Mouse (Mus musculus) thymus, adult 2 months (tissue): ENCODE results near the gene Slc18a3. TPM values are rescaled to one million over a fixed set of nuclear protein-coding genes. Genes with fewer than 3 reads are reported as not detected.

Source experiments
- DNase-seq: peaks from one replicate; pipeline ENCODE4 v3.0.0; 2021
- H3K27ac ChIP-seq: fragments of 200-500 bp; 2 replicates; pipeline ENCODE4 v1.5.1; 2012; ENCODE audit warnings: low read length, control low read depth; ENCODE audit not compliant: control insufficient read depth, insufficient read depth
- H3K27me3 ChIP-seq: fragments of 200-500 bp; 2 replicates; pipeline ENCODE4 v1.6.1; 2012; ENCODE audit warnings: mild to moderate bottlenecking, low read length, moderate library complexity, mixed read lengths; ENCODE audit not compliant: control insufficient read depth, insufficient read depth
- H3K36me3 ChIP-seq: fragments of 200-500 bp; 2 replicates; pipeline ENCODE4 v1.6.1; 2012; ENCODE audit warnings: mild to moderate bottlenecking, low read length, moderate library complexity; ENCODE audit not compliant: control insufficient read depth, insufficient read depth
- H3K4me1 ChIP-seq: fragments of 200-500 bp; replicated peaks from 2 replicates; pipeline ENCODE4 v1.6.1; 2012; ENCODE audit warnings: low read length; ENCODE audit not compliant: control insufficient read depth, insufficient read depth
- H3K4me3 ChIP-seq: fragments of 200-500 bp; 2 replicates; pipeline ENCODE4 v1.5.1; 2012; ENCODE audit warnings: mild to moderate bottlenecking, low read length, control low read depth, moderate library complexity; ENCODE audit not compliant: control insufficient read depth, insufficient read depth
- CTCF ChIP-seq: fragments of 200-500 bp; IDR thresholded peaks from 2 replicates; pipeline ENCODE4 v1.5.1; 2012; ENCODE audit warnings: mild to moderate bottlenecking, control low read depth, low read length, moderate library complexity, borderline replicate concordance; ENCODE audit not compliant: control insufficient read depth, poor library complexity, insufficient read depth; ENCODE audit errors: extremely low read depth
- POLR2A ChIP-seq: fragments of 200-500 bp; IDR thresholded peaks from 2 replicates; pipeline ENCODE4 v1.6.1; 2012; ENCODE audit warnings: mild to moderate bottlenecking, low read length, control low read depth, moderate library complexity; ENCODE audit not compliant: control insufficient read depth, poor library complexity, insufficient read depth; ENCODE audit errors: extremely low read depth
- WGBS: fragments of 180-500 bp; shearing (Covaris S2); methylation state at CpG from one replicate; pipeline ENCODE4 v1.1.7; 2018; 5-methylcytosine and 5-hydroxymethylcytosine counted together
- polyA plus RNA-seq: library from polyadenylated mRNA; depleted of rRNA; stranded (reverse); fragments of >200 nt; gene quantifications from 2 replicates; pipeline ENCODE4 v1.2.3, GENCODE M21; 2012

Slc18a3 gene
- polyA plus RNA-seq, 1 experiment, result 0.16 TPM

- TF ChIP-seq POLR2A, result no peak
- TF ChIP-seq CTCF, result no peak
- no peaks in the 10 kb centered on the region for H3K27me3 ChIP-seq
- no peaks in the 10 kb centered on the region for H3K36me3 ChIP-seq
- no peak for DNase-seq
- no peak overlapping the region for H3K27ac ChIP-seq
- no peaks in the 10 kb centered on the region for H3K4me1 ChIP-seq
- 13% methylated on average over 4 of the region's 4 CpGs for WGBS
- H3K4me3 ChIP-seq, result no peak overlapping the region
These were observed 12.1 kb downstream of the Slc18a3 start for GRCm38 (mm10) chr14:32452552-32452951.

GRCm38 (mm10) chr14:32446989-32447388, 17.7 kb downstream of the Slc18a3 start:
- WGBS, result 14% methylated on average over 6 of the region's 6 CpGs

GRCm38 (mm10) chr14:32443446-32443845, 21.2 kb downstream of the Slc18a3 start:
- Histone ChIP-seq H3K27me3 (no peaks in the 10 kb centered on the region), H3K4me1 (no peaks in the 10 kb centered on the region), H3K4me3 (no peak overlapping the region), H3K27ac (no peak overlapping the region), H3K36me3 (no peaks in the 10 kb centered on the region)
- TF ChIP-seq CTCF (no peak), POLR2A (no peak)
- 65% methylated on average over 8 of the region's 8 CpGs for WGBS
- DNase-seq, result no peak

More at GRCm38 (mm10) chr14:32446989-32447388, 17.7 kb downstream of the Slc18a3 start:
- H3K4me3 ChIP-seq, result no peak overlapping the region
- H3K27me3 ChIP-seq, result no peaks in the 10 kb centered on the region
- no peaks in the 10 kb centered on the region for H3K36me3 ChIP-seq
- H3K27ac ChIP-seq, result no peak overlapping the region
- DNase-seq, result no peak
- no peaks in the 10 kb centered on the region for H3K4me1 ChIP-seq
- no peak for TF ChIP-seq CTCF
- no peak for TF ChIP-seq POLR2A

GRCm38 (mm10) chr14:32439744-32440143, 24.9 kb downstream of the Slc18a3 start:
- no peak for TF ChIP-seq POLR2A
- no peak for TF ChIP-seq CTCF
- H3K27me3 ChIP-seq, result no peaks in the 10 kb centered on the region
- 37% methylated on average over 3 of the region's 3 CpGs for WGBS
- H3K4me3 ChIP-seq, result no peak overlapping the region
- H3K36me3 ChIP-seq, result no peaks in the 10 kb centered on the region
- no peaks in the 10 kb centered on the region for H3K4me1 ChIP-seq
- DNase-seq, result no peak
- no peak overlapping the region for H3K27ac ChIP-seq

- Histone ChIP-seq H3K4me1 (no peaks in the 10 kb centered on the region), H3K27ac (no peak overlapping the region), H3K27me3 (no peaks in the 10 kb centered on the region), H3K36me3 (no peaks in the 10 kb centered on the region), H3K4me3 (no peak overlapping the region)
- DNase-seq, result no peak
- TF ChIP-seq POLR2A (no peak), CTCF (no peak)
- 78% methylated on average over 5 of the region's 5 CpGs for WGBS
These were observed 25.3 kb downstream of the Slc18a3 start for GRCm38 (mm10) chr14:32439316-32439715.

GRCm38 (mm10) chr14:32437352-32437793, 27.3 kb downstream of the Slc18a3 start:
- H3K27ac ChIP-seq, result no peak overlapping the region
- no peaks in the 10 kb centered on the region for H3K36me3 ChIP-seq
- H3K4me3 ChIP-seq, result no peak overlapping the region
- no peak for DNase-seq
- H3K27me3 ChIP-seq, result no peaks in the 10 kb centered on the region
- H3K4me1 ChIP-seq, result no peaks in the 10 kb centered on the region
- TF ChIP-seq CTCF, result no peak
- TF ChIP-seq POLR2A, result no peak
- 75% methylated on average over 5 of the region's 5 CpGs for WGBS

- Histone ChIP-seq H3K4me3 (no peak overlapping the region), H3K27me3 (no peaks in the 10 kb centered on the region), H3K36me3 (no peaks in the 10 kb centered on the region), H3K4me1 (no peaks in the 10 kb centered on the region), H3K27ac (no peak overlapping the region)
- no peak for DNase-seq
- TF ChIP-seq POLR2A (no peak), CTCF (no peak)
- 45% methylated on average over 8 of the region's 8 CpGs for WGBS
These were observed 35.5 kb downstream of the Slc18a3 start for GRCm38 (mm10) chr14:32429030-32429602.
